Mouse (Mus musculus) kidney, embryonic 16.5 days (tissue): ENCODE results near the gene Crkl. TPM values are rescaled to one million over a fixed set of nuclear protein-coding genes. Genes with fewer than 3 reads are reported as not detected.
"Not testable (repeated sequence)": the region's sequence is repeated elsewhere in the genome, so short reads cannot be mapped to it uniquely, and the experiment has no call there.

Experiments used
- ATAC-seq: fragments of 200-750 bp; cut with Nextera tagmentation; 2 replicates; pipeline ENCODE4 v1.8.0; 2017; ENCODE audit warnings: moderate TSS enrichment; ENCODE audit not compliant: low FRiP score, low TSS enrichment
- H3K27ac ChIP-seq: fragments of 300-500 bp; sonication (generic); 2 replicates; pipeline ENCODE4 v1.5.1; 2014; ENCODE audit warnings: low read length
- H3K27me3 ChIP-seq: fragments of 300-500 bp; sonication (generic); 2 replicates; pipeline ENCODE4 v1.6.1; 2014; ENCODE audit warnings: low read length, control low read depth, mixed read lengths; ENCODE audit not compliant: insufficient read depth
- H3K36me3 ChIP-seq: fragments of 300-500 bp; sonication (generic); 2 replicates; pipeline ENCODE4 v1.6.1; 2014; ENCODE audit warnings: low read length, control low read depth, mixed read lengths; ENCODE audit not compliant: insufficient read depth
- H3K4me1 ChIP-seq: fragments of 300-500 bp; sonication (generic); 2 replicates; pipeline ENCODE4 v1.6.1; 2014; ENCODE audit warnings: low read length, control low read depth, mixed read lengths; ENCODE audit not compliant: insufficient read depth
- H3K4me2 ChIP-seq: fragments of 300-500 bp; sonication (generic); replicated peaks from 2 replicates; pipeline ENCODE4 v1.6.1; 2014; ENCODE audit warnings: low read depth, low read length
- H3K4me3 ChIP-seq: fragments of 300-500 bp; sonication (generic); 2 replicates; pipeline ENCODE4 v1.5.1; 2014; ENCODE audit warnings: mild to moderate bottlenecking, low read length
- H3K9ac ChIP-seq: fragments of 300-500 bp; sonication (generic); replicated peaks from 2 replicates; pipeline ENCODE4 v1.6.1; 2014; ENCODE audit warnings: low read length
- H3K9me3 ChIP-seq: fragments of 300-500 bp; sonication (generic); 2 replicates; pipeline ENCODE4 v1.6.1; 2016; ENCODE audit warnings: low read length, control low read depth
- WGBS: fragments of 180-500 bp; shearing (Covaris S2); extraction: QIAGEN DNeasy Blood & Tissue Kit; methylation state at CpG from one replicate; pipeline ENCODE4 v1.1.7; 2014; 5-methylcytosine and 5-hydroxymethylcytosine counted together
- polyA plus RNA-seq: library from polyadenylated mRNA; unstranded; fragments of >200 nt; fragmentation: Nextera tagmentation; extraction: Ambion mirVana; gene quantifications from 2 replicates; pipeline ENCODE4 v1.2.1, GENCODE M21; 2015

The Crkl gene
- polyA plus RNA-seq, 1 experiment from 2014 or later, result 78.5 TPM

DNA sequence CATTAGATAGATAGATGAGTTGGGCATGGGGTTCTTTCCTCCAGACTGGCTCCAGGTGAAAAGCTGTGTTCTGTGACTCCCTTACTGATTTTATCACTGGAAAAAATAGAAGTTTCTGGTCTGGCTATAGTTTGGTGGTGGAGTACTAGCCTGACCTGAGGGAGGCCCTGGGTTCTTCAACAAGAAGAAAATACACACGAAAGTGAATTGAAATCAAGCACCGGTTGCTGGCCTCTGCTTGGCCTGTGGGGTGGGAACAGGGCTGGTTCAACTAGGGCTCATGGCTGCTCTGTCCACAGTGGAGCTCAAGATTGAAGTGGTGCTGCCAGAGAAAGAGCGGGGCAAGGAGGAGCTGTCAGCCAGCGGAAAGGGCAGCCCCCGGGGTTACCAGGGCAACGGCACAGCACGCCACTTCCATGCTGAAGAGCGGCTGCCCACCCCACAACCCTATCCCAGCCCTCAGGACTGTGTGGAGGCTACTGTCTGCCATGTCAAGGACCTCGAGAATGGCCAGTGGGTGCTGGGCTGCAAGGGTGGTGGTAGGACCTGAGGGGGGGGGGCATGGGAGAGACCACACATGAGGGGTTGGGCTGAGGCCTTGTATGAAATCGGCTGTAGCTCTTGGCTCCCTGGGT lies 47.6 kb downstream of the Crkl start:
- no peak overlapping the region for H3K9ac ChIP-seq
- H3K27ac ChIP-seq, result no peak overlapping the region
- H3K4me1 ChIP-seq, result 0 out of 2 replicates have a peak, but pooled peaks cover 5% of the 10 kb centered on the region
- WGBS, result 35% methylated on average over 10 of the region's 10 CpGs
- no peak for ATAC-seq
- H3K9me3 ChIP-seq, result no peaks in the 10 kb centered on the region
- H3K4me3 ChIP-seq, result no peak overlapping the region
- no peaks in the 10 kb centered on the region for H3K36me3 ChIP-seq
- no peak overlapping the region for H3K4me2 ChIP-seq
- no peaks in the 10 kb centered on the region for H3K27me3 ChIP-seq

DNA sequence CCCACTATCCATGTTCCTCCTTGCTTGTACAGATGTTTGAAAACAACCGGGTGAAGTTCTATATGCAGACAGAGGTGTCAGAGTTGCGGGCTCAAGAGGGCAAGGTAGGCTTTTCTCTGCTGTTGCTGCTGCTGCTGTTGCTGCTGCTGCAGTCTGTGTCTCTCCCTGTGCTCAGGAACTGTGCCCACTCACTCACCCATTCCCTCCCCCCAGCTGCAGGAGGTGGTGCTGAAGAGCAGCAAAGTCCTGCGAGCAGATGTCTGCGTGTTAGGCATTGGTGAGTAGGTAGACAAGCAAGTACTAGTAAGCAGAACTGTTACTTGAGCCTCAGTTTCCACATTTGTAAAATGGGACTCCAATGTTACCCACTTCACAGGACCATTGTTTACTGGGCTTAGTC lies 50.9 kb downstream of the Crkl start:
- no peak for ATAC-seq

DNA sequence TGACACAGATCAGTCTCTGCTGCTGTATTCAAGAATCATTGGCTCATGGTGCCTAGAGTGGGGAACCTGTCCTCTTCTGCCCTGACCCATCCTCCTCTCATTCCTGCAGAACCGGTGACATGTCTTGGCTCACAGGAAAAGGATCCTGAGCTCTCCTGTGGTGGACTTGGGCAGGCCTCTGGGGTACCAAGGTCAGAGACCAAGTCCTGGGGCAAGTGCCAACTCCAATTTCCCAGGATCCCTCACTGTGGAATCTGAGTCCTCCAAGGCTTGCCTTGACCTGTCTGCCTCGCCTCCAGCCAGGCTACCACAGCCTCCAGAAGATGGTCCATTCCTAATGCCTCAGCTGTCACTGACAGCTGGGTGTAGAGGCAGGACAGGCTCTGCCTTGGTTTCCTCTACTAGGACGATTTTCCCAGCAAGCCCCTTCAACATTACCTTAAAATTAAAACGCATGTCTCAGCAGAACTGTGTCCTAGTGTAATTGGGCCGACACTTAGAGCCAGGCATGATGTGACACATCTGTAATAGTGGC lies 55.3 kb downstream of the Crkl start:
- Histone ChIP-seq H3K9ac (no peak overlapping the region), H3K27me3 (no peaks in the 10 kb centered on the region), H3K4me2 (no peak overlapping the region), H3K36me3 (peaks cover 1% of the 10 kb centered on the region; the same call in 1 of the 2 replicates), H3K4me3 (no peak overlapping the region), H3K9me3 (no peaks in the 10 kb centered on the region), H3K27ac (no peak overlapping the region), H3K4me1 (peaks cover 13% of the 10 kb centered on the region)
- ATAC-seq, result no peak
- 89% methylated on average over 5 of the region's 5 CpGs for WGBS

More for the DNA sequence above, 50.9 kb downstream of the Crkl start:
- no peaks in the 10 kb centered on the region for H3K27me3 ChIP-seq
- no peaks in the 10 kb centered on the region for H3K4me1 ChIP-seq
- H3K4me2 ChIP-seq, result no peak overlapping the region
- H3K9ac ChIP-seq, result no peak overlapping the region
- H3K9me3 ChIP-seq, result no peaks in the 10 kb centered on the region
- H3K36me3 ChIP-seq, result no peaks in the 10 kb centered on the region
- no peak overlapping the region for H3K4me3 ChIP-seq
- no peak overlapping the region for H3K27ac ChIP-seq
- WGBS, result 77% methylated on average over 4 of the region's 4 CpGs

DNA sequence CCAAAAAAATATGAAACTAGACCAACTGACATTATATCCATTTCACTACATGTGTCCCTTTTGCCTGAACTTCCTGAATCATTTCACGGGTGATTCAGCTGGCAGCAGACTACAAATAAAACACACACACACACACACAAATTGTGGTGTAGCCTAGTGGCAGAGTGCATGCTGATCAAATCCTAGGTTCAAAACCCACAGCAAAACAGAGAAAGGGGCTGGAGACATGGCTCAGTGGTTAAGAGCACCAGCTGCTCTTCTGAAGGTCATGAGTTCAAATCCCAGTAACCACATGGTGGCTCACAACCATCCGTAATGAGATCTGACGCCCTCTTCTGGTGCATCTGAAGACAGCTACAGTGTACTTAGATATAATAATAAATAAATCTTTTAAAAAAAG lies 56.2 kb downstream of the Crkl start:
- not testable (repeated sequence) for H3K27me3 ChIP-seq, H3K9me3 ChIP-seq
- ATAC-seq, result peak; percentile 0; the same call in 1 of the 2 replicates
- H3K4me1 ChIP-seq, result peaks cover 13% of the 10 kb centered on the region
- peak overlapping the region; percentile 93 for H3K27ac ChIP-seq
- peak overlapping the region; percentile 89 for H3K9ac ChIP-seq
- H3K4me3 ChIP-seq, result peak overlapping the region; percentile 79
- peaks cover 11% of the 10 kb centered on the region for H3K36me3 ChIP-seq
- WGBS, result 70% methylated on average over 1 of the region's 3 CpGs
- peak overlapping the region; percentile 78 for H3K4me2 ChIP-seq

DNA sequence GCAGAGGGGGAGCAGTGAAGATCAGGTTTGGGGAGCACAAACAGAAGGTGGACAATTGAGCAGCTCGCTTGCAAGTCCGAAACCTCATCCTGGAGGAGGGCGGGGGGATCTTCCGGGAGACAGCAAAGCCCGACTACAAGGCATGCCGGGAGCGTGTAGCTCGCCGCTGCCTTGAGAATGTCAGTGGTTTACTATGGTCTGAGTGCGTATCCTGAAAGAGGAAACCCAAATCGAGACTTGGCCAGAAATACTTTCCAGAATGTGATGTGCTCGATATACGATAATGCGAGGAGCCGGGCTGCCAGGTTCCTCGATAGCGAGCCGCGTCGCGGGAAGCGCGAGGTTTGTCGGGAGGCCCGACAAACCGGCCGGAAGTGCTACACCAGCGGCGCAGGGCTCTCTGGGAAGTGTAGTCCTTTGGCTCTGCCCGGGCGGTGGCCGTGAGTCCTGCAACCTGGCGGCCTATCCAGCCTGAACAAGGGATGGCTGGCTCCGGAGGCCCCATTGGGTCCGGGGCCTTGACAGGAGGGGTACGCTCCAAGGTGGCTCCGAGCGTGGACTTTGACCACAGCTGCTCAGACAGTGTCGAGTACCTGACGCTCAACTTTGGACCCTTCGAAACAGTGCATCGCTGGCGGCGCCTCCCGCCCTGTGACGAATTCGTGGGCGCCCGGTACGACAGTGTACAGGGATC lies 56.9 kb downstream of the Crkl start, which contains the start of gene Lztr1:
Gene Lztr1 (plus strand): TSS at position 143 of the 694 bp plus-strand sequence.
- ATAC-seq, result peak; percentile 98
- peak within 1 kb of the TSS; percentile 78 for H3K4me2 ChIP-seq
- 0% methylated on average over 50 of the region's 50 CpGs for WGBS

DNA sequence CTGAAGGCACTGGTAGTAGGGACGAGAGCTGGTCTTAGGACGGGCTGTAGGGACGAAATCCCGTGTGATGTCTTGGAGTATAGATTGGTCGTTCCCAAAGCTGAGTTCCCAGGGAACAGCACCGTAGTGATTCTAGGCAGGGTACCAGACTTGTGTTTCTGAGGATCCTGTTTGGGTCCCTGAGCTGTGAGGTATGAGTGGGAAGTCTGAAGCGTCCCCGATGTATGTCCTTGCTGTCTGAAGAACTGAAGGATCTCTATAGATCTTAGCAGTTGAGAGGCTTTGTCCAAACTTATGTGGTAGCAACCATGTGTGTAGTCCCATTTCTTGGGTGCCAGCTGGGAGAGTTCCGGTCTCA lies 57.4 kb downstream of the Crkl start:
- Histone ChIP-seq H3K9ac (peak overlapping the region; percentile 89), H3K9me3 (no peaks in the 10 kb centered on the region), H3K4me2 (peak overlapping the region; percentile 78), H3K4me1 (peaks cover 13% of the 10 kb centered on the region), H3K27me3 (no peaks in the 10 kb centered on the region), H3K27ac (peak overlapping the region; percentile 93), H3K36me3 (peaks cover 21% of the 10 kb centered on the region), H3K4me3 (peak overlapping the region; percentile 79)
- ATAC-seq, result no peak
- 5% methylated on average over 9 of the region's 9 CpGs for WGBS

More for the DNA sequence above, 56.9 kb downstream of the Crkl start, which contains the start of gene Lztr1:
- H3K4me3 ChIP-seq, result peak within 1 kb of the TSS; percentile 79
- H3K27ac ChIP-seq, result peak within 1 kb of the TSS; percentile 93
- peaks cover 17% of the 10 kb centered on the region for H3K36me3 ChIP-seq
- H3K4me1 ChIP-seq, result peaks cover 13% of the 10 kb centered on the region
- peak within 1 kb of the TSS; percentile 89 for H3K9ac ChIP-seq
- H3K27me3 ChIP-seq, result no peaks in the 10 kb centered on the region
- H3K9me3 ChIP-seq, result no peaks in the 10 kb centered on the region

DNA sequence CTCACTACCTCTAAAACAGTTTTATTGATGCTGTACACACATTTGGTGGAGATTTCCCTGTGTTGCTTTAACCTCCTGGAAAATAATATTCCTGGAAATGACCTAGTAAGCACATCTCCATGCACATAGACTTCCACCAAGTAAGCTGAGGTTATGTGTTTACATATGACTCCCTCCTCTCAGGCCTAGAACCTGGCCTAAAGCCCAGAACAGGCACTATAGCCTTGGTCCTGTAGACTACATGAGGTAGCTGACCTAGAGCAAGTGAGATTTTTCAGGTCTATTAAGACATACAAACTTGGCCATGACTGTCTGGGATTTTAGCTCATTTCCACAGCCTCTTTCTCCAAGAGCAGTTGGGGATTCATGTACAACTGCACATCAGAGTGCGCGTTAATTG lies 58.4 kb downstream of the Crkl start:
- H3K9me3 ChIP-seq, result no peaks in the 10 kb centered on the region
- H3K36me3 ChIP-seq, result peaks cover 25% of the 10 kb centered on the region
- peak overlapping the region; percentile 78 for H3K4me2 ChIP-seq
- 95% methylated on average over 2 of the region's 2 CpGs for WGBS
- H3K4me3 ChIP-seq, result peak overlapping the region; percentile 79; the same call in 1 of the 2 replicates
- no peaks in the 10 kb centered on the region for H3K27me3 ChIP-seq
- peak overlapping the region; percentile 89; the same call in 1 of the 2 replicates for H3K9ac ChIP-seq
- ATAC-seq, result no peak
- H3K4me1 ChIP-seq, result peaks cover 13% of the 10 kb centered on the region
- peak overlapping the region; percentile 50; the same call in 1 of the 2 replicates for H3K27ac ChIP-seq

DNA sequence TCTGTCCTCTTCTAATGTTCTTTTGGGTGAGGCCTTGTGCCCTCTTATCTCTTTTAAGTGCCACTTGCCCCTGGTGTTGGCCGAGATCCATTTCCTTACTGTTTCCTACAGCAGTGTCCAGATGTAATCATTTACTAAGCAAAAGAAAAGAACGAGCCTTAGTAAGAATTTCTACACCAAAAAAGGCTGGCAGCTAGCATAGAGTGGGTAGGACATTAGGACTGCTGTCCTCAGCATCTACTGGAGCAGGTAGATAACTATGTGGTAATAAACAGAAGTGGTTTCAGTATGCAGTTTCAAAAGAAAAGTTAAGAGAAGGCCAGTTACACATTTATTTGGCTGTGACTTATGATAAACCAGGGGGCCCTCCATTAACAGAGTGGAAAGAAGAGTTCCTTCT lies 58.9 kb downstream of the Crkl start:
- 65% methylated on average over 2 of the region's 2 CpGs for WGBS
- peaks cover 13% of the 10 kb centered on the region for H3K4me1 ChIP-seq
- H3K27ac ChIP-seq, result peak overlapping the region; percentile 50; the same call in 1 of the 2 replicates
- no peaks in the 10 kb centered on the region for H3K9me3 ChIP-seq
- H3K27me3 ChIP-seq, result no peaks in the 10 kb centered on the region
- peaks cover 29% of the 10 kb centered on the region for H3K36me3 ChIP-seq
- H3K4me3 ChIP-seq, result no peak overlapping the region
- H3K4me2 ChIP-seq, result no peak overlapping the region
- 0 out of 2 replicates have a peak, but pooled peaks have one; percentile 1 for ATAC-seq
- H3K9ac ChIP-seq, result no peak overlapping the region

DNA sequence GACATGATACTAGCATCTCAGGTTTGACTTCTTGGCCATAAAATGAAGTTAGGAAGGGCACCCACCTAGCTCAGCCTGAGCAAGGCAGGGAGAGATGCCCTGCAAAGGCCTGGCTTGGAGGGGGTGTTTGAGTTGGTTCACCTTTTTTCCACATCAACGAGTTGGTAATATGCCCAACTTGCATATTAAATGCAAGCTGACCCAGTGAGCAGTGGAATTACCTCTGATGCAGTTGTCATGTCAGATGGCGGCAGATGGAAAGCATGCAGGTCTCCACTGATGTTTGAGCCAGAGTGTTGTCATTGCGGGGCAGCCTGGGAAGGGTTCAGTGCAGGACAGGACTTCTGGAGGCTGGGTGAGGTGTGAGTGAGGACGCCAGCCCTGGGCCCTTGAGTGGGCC lies 59.6 kb downstream of the Crkl start:
- no peaks in the 10 kb centered on the region for H3K27me3 ChIP-seq
- no peak overlapping the region for H3K9ac ChIP-seq
- H3K9me3 ChIP-seq, result no peaks in the 10 kb centered on the region
- peaks cover 36% of the 10 kb centered on the region for H3K36me3 ChIP-seq
- peaks cover 13% of the 10 kb centered on the region for H3K4me1 ChIP-seq
- H3K4me2 ChIP-seq, result no peak overlapping the region
- WGBS, result 94% methylated on average over 4 of the region's 4 CpGs
- no peak for ATAC-seq
- H3K27ac ChIP-seq, result no peak overlapping the region
- no peak overlapping the region for H3K4me3 ChIP-seq

DNA sequence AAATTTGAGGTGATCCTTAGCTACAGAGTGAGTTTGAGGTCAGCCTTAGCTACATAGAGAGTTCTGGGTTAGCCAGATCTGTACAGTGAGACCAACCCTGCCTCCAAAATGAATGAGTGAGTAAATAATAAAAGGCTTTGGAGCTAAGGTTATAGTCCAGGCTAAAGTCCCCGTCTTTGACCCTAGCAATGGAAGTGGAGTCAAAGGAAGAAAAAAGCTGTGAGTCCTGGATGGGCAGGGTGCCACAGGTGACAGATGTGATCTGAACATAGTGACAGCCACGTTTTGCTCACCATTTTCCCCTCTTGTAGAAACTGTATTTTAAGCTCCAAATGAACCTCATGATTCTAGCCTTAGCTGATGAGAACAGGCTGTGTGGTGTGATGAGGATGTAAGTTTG lies 67.1 kb downstream of the Crkl start:
- no peak overlapping the region for H3K4me3 ChIP-seq
- 89% methylated on average over 2 of the region's 2 CpGs for WGBS
- no peaks in the 10 kb centered on the region for H3K9me3 ChIP-seq
- no peak overlapping the region for H3K9ac ChIP-seq
- no peak overlapping the region for H3K27ac ChIP-seq
- no peak for ATAC-seq
- H3K27me3 ChIP-seq, result no peaks in the 10 kb centered on the region
- H3K4me1 ChIP-seq, result no peaks in the 10 kb centered on the region
- H3K36me3 ChIP-seq, result peaks cover 72% of the 10 kb centered on the region
- no peak overlapping the region for H3K4me2 ChIP-seq
